Mouse (Mus musculus): ENCODE data around the gene Sash1. TPM values are rescaled to one million over a fixed set of nuclear protein-coding genes. Genes with fewer than 3 reads are reported as not detected.
"Not testable (repeated sequence)": the region's sequence is repeated elsewhere in the genome, so short reads cannot be mapped to it uniquely, and the experiment has no call there.

The Sash1 gene
- polyA plus RNA-seq, 1 experiment from 2014 or later, result 76.8 TPM

DNA sequence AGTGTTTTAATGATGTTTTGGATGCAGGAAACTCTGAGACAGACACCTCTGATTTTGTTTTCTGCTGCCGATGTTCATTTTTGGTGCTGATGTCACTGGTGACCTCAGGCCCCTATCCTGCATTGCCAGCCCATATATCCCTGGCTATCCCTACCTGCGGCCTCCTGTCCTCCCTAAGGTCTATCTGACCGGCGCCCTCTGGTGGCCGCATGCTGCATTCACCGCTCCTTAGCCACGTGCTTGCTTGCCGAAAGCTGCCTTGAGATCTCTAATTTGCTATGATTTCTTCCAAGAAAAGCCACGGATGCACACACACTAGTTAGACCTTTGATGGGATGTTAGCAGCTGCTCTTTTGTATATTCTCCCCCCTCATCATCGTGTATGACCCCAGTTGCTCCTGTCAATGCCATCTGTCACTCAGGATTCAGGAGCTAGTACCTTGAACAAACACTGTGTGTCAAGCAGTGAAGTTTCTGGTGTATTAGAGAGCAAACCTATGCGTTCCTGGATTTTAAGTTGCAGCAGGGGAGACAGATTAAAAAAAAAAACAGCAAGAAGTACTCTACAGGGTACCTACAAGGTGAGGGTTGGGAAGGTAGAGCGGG, 170.1 kb downstream of the Sash1 start:
- 13% methylated on average over 11 of the region's 12 CpGs for WGBS (ENCODE audit: missing documents)
- Histone ChIP-seq H3K4me3 (ENCODE audit: inconsistent target) (no peak overlapping the region), H3K27ac (no peak overlapping the region), H3K79me2 (ENCODE audit: inconsistent target) (no peaks in the 10 kb centered on the region), H3K36me3 (ENCODE audit: inconsistent target) (peaks cover 4% of the 10 kb centered on the region; the same call in 1 of the 2 replicates)

GRCm38 (mm10) chr10:8696636-8697035, 189.2 kb downstream of the Sash1 start:
- no CpG with 5 or more reads among the region's 1 CpGs for WGBS (ENCODE audit: missing documents)
- H3K36me3 ChIP-seq (ENCODE audit: inconsistent target); H3K79me2 ChIP-seq (ENCODE audit: inconsistent target); H3K27ac ChIP-seq; H3K4me3 ChIP-seq (ENCODE audit: inconsistent target): not testable (repeated sequence)

GRCm38 (mm10) chr10:8693996-8694500, 191.8 kb downstream of the Sash1 start:
- Histone ChIP-seq H3K36me3 (ENCODE audit: inconsistent target) (no peaks in the 10 kb centered on the region), H3K27ac (no peak overlapping the region)
- WGBS (ENCODE audit: missing documents), result 81% methylated on average over 7 of the region's 7 CpGs

GRCm38 (mm10) chr10:8693561-8693960, 192.3 kb downstream of the Sash1 start:
- 99% methylated on average over 4 of the region's 4 CpGs for WGBS (ENCODE audit: missing documents)
- no peaks in the 10 kb centered on the region for H3K79me2 ChIP-seq (ENCODE audit: inconsistent target)
- H3K4me3 ChIP-seq (ENCODE audit: inconsistent target), result no peak overlapping the region
- H3K36me3 ChIP-seq (ENCODE audit: inconsistent target), result no peaks in the 10 kb centered on the region
- no peak overlapping the region for H3K27ac ChIP-seq

More at GRCm38 (mm10) chr10:8693996-8694500, 191.8 kb downstream of the Sash1 start:
- no peaks in the 10 kb centered on the region for H3K79me2 ChIP-seq (ENCODE audit: inconsistent target)
- no peak overlapping the region for H3K4me3 ChIP-seq (ENCODE audit: inconsistent target)

DNA sequence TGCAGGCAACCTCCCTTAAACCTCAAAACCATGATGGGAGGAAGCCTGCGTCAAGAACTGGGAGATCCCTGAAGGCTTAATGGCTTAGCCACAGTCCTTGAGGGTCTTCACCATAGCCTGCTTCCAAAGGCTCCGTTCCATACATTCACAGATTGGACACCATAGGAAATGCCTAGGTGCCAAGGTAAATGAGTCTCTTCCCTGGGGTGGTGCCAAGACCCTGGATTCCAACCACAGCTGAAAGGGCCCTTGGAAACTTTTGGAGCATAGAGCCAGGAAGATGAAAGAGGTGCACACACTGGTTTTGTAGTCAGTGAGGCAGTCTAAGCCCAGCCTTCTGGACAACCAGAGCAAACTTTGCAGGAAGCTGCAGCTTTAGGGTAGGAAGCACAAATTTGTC, 193.3 kb downstream of the Sash1 start:
- Histone ChIP-seq H3K27ac (no peak overlapping the region), H3K4me3 (ENCODE audit: inconsistent target) (no peak overlapping the region), H3K36me3 (ENCODE audit: inconsistent target) (no peaks in the 10 kb centered on the region), H3K79me2 (ENCODE audit: inconsistent target) (no peaks in the 10 kb centered on the region)
- 83% methylated on average over 2 of the region's 2 CpGs for WGBS (ENCODE audit: missing documents)

GRCm38 (mm10) chr10:8686219-8686618, 199.7 kb downstream of the Sash1 start:
- Histone ChIP-seq H3K27ac (no peak overlapping the region), H3K4me3 (ENCODE audit: inconsistent target) (no peak overlapping the region), H3K36me3 (ENCODE audit: inconsistent target) (no peaks in the 10 kb centered on the region), H3K79me2 (ENCODE audit: inconsistent target) (no peaks in the 10 kb centered on the region)
- WGBS (ENCODE audit: missing documents), result 93% methylated on average over 1 of the region's 1 CpGs

DNA sequence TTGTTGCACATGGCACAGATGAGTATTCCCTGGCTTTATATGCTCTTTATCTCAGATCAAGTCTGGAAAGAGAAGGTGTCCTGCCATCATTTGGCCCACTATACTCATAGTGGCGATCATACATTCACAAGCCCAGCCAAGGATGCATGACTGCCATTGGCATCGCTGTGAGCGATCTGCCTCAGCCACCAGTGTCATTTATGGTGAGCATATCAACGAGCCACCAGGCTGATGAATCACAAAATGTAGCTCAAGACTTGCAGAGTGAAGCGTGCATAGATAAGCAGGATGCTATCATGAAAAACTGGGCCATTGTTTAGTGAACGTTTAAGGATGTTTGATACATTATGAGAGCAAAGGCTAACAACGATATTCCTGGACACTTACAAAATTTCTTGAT, 200.6 kb downstream of the Sash1 start:
- WGBS (ENCODE audit: missing documents), result 92% methylated on average over 7 of the region's 7 CpGs
- Histone ChIP-seq H3K79me2 (ENCODE audit: inconsistent target) (no peaks in the 10 kb centered on the region), H3K27ac (no peak overlapping the region), H3K4me3 (ENCODE audit: inconsistent target) (no peak overlapping the region), H3K36me3 (ENCODE audit: inconsistent target) (no peaks in the 10 kb centered on the region)

GRCm38 (mm10) chr10:8682900-8683299, 203.0 kb downstream of the Sash1 start:
- Histone ChIP-seq H3K4me3 (ENCODE audit: inconsistent target) (no peak overlapping the region), H3K79me2 (ENCODE audit: inconsistent target) (no peaks in the 10 kb centered on the region), H3K36me3 (ENCODE audit: inconsistent target) (no peaks in the 10 kb centered on the region), H3K27ac (no peak overlapping the region)
- 6% methylated on average over 3 of the region's 4 CpGs for WGBS (ENCODE audit: missing documents)

DNA sequence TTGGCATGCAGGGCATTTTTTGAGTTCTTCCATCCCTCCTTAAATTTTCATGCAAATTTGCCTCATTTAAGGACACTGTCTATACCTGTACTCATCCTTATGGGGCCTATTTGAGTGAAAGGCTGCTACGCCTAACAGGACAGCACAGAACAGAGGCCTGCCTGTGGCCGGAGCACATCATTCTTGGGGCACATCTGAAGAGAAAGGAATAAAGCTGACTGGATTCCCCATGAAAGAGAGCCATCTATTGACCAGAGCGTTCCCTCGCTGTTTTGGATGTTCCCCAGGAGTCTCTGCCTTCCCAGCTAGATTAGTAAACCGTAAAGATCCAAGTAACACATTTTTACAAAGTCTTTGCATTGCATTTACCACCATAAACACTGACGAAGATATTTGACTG, 203.5 kb downstream of the Sash1 start:
- H3K79me2 ChIP-seq (ENCODE audit: inconsistent target), result no peaks in the 10 kb centered on the region
- WGBS (ENCODE audit: missing documents), result 89% methylated on average over 6 of the region's 6 CpGs
- H3K4me3 ChIP-seq (ENCODE audit: inconsistent target), result no peak overlapping the region
- no peak overlapping the region for H3K27ac ChIP-seq
- no peaks in the 10 kb centered on the region for H3K36me3 ChIP-seq (ENCODE audit: inconsistent target)

DNA sequence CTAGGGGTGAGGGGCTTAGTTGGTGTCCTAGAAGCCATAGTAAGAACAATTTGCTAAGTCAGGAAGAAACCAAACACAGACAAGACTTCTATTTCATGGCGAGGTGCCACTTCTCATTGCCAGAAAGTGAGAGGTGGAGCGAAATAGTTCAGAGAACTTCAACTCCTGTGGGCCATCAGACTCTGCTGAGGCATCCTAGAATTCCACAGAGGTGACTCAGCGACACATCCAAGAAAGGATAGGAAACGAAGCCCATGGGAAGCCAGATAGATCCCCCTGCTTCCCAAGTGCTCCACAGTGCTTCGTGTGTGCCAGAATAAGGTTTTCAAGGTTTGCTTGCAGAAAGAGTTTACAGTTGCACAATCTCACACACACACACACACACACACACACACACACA, 209.1 kb downstream of the Sash1 start:
- no peaks in the 10 kb centered on the region for H3K36me3 ChIP-seq (ENCODE audit: inconsistent target)
- no peaks in the 10 kb centered on the region for H3K79me2 ChIP-seq (ENCODE audit: inconsistent target)
- no peak overlapping the region for H3K27ac ChIP-seq
- no peak overlapping the region for H3K4me3 ChIP-seq (ENCODE audit: inconsistent target)
- WGBS (ENCODE audit: missing documents), result 75% methylated on average over 5 of the region's 5 CpGs
